Mouse (Mus musculus): ENCODE measurements around the gene Gm21497. TPM values are rescaled to one million over a fixed set of nuclear protein-coding genes. Genes with fewer than 3 reads are reported as not detected.

The Gm21497 gene
- not detected in 2 replicates for polyA plus RNA-seq (2012; rRNA removed)

DNA sequence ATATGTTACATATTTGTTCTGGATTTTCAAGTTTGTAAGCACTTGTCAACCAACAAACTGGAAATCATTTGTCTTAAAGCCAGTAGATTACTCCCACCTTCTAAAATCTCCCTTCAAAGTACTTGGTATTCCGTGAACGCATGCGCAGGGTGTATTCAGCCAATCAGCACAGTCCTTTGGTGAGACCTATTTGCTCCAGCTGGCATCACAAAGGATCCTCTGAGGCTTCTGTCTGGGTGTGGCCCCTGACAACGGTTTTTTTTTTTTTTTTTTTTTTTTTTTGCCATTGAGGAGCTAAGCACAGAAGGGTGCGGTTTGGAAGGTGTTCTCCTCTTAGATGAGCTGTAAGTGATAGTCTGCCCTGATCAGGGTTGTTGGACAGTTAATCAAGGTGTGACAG lies at the start of gene Gm21497:
Gene Gm21497 (plus strand): TSS at position 301 of the 400 bp plus-strand sequence.

